Mouse (Mus musculus): Measurements from ENCODE around the gene Gm4181. TPM values are rescaled to one million over a fixed set of nuclear protein-coding genes. Genes with fewer than 3 reads are reported as not detected.
"Not testable (repeated sequence)": the region's sequence is repeated elsewhere in the genome, so short reads cannot be mapped to it uniquely, and the experiment has no call there.

Gene Gm4181
- not detected in 2 replicates for polyA plus RNA-seq (2016; fragmentation: Nextera tagmentation; extraction: Ambion mirVana)

DNA sequence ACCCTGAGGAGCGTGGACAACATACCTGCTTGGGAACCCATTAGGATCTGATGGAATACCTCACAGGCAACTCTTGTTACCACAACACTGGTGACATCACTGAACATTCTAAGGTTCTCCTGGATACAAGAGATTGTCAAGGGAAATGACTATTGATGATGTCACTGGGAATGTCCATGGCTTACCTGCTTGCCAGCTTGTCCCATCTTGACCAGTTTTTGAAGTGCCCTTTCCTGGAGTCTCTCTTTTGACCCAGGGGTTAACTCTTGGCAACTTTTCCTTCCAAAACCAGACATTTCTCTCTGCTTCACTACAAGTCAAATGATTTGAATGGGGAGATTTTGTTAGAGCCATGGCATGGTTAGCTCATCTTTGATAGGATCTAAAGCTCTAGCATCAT, at the start of gene Gm4181:
TSS of gene Gm4181 (minus strand) at position 101 of the 400 bp plus-strand sequence.
- H3K36me3 ChIP-seq (replicated peaks); DNase-seq (ENCODE audit: low spot score); H3K9me3 ChIP-seq; H3K27me3 ChIP-seq (replicated peaks; ENCODE audit: low read depth, poor library complexity, severe bottlenecking); H3K27ac ChIP-seq (replicated peaks); H3K4me3 ChIP-seq; H3K4me1 ChIP-seq: not testable (repeated sequence)
- WGBS = 88% methylated on average over 1 of the region's 1 CpGs

DNA sequence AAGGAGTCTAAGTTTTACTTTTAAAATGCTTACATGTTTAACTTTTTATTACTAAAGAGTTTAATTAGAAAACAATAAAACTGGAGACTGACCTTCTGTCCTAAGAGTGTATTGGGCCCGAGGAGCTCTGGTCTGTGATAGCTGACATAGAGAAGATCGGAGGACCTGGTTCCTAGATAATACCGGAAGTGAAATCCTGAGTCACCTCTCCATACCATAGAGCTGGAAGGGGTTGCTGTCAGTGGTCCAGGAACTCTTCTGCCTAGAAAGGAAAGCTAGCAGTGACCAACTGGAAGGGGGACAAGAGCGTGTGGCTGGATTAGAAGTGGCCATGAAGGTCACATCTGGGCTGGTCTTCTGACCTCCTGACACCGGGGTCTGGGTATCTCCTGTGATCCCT, 41.8 kb upstream of the Gm4181 start:
- Histone ChIP-seq H3K4me3 (no peak overlapping the region), H3K27ac (replicated peaks) (no peak overlapping the region), H3K4me1 (no peaks in the 10 kb centered on the region), H3K27me3 (replicated peaks; ENCODE audit: low read depth, poor library complexity, severe bottlenecking) (no peaks in the 10 kb centered on the region), H3K9me3 (no peaks in the 10 kb centered on the region), H3K36me3 (replicated peaks) (no peaks in the 10 kb centered on the region)
- no peak for DNase-seq (ENCODE audit: low spot score)
- WGBS = 90% methylated on average over 5 of the region's 5 CpGs

DNA sequence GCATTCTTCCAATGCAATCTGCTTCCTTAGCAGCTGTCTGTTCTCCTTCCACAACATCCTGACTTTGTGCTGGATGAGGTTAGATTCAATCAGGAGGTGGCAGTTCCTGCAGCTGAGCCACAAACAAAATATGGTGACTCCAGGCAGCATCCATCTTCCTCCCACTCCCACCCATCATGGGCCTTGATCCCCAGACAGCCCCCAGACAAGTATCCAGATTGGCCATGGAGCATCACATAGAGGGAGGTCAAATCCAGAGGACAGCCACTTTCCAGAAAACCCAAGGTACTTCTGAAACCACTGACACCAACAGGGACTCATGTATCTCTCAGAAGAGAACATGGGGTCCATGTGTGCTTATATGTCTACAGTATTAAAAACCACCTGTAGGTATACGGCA, 3.0 kb downstream of the Gm4181 start:
- H3K9me3 ChIP-seq; DNase-seq (ENCODE audit: low spot score); H3K36me3 ChIP-seq (replicated peaks); H3K27me3 ChIP-seq (replicated peaks; ENCODE audit: low read depth, poor library complexity, severe bottlenecking); H3K27ac ChIP-seq (replicated peaks); H3K4me1 ChIP-seq; H3K4me3 ChIP-seq: not testable (repeated sequence)
- WGBS = 91% methylated on average over 1 of the region's 1 CpGs

DNA sequence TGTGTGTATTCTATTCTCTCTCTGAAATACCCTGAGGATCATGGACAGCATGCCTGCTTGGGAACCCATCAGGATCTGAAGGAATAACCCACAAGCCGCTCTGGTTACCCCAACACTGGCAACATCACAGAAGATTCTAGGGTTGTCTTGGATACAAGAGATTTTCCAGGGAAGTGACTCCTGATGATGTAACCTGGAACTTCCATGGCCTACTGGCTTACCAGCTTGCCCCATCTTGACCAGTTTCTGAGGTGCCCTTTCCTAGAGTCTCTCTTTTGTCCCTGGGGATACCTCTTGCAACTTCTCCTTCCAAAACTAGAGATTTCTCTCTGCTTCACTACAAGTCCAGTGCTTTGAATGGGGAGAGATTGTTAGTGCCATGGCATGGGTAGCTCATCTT, 24.3 kb downstream of the Gm4181 start, which contains the start of gene Gm17078:
TSS of gene Gm17078 (minus strand) at position 101 of the 400 bp plus-strand sequence.
- Histone ChIP-seq H3K27ac (replicated peaks) (no peak within 1 kb of the TSS), H3K4me3 (no peak within 1 kb of the TSS), H3K36me3 (replicated peaks) (no peaks in the 10 kb centered on the region), H3K4me1 (no peaks in the 10 kb centered on the region), H3K27me3 (replicated peaks; ENCODE audit: low read depth, poor library complexity, severe bottlenecking) (no peaks in the 10 kb centered on the region), H3K9me3 (no peaks in the 10 kb centered on the region)
- WGBS = 86% methylated on average over 1 of the region's 1 CpGs
- DNase-seq (ENCODE audit: low spot score) = no peak

DNA sequence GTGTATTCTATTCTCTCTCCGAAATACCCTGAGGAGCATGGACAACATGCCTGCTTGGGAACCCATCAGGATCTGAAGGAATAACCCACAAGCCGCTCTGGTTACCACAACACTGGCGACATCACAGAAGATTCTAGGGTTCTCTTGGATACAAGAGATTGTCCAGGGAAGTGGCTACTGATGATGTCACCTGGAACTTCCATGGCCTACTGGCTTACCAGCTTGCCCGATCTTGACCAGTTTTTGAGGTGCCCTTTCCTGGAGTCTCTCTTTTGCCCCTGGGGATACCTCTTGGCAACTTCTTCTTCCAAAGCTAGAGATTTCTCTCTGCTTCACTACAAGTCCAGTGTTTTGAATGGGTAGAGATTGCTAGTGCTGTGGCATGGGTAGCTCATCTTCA, 43.4 kb downstream of the Gm4181 start, which contains the start of gene Gm17174:
TSS of gene Gm17174 (minus strand) at position 101 of the 400 bp plus-strand sequence.
- H3K4me1 ChIP-seq; H3K4me3 ChIP-seq; H3K9me3 ChIP-seq; DNase-seq (ENCODE audit: low spot score); H3K36me3 ChIP-seq (replicated peaks); H3K27ac ChIP-seq (replicated peaks); H3K27me3 ChIP-seq (replicated peaks; ENCODE audit: low read depth, poor library complexity, severe bottlenecking): not testable (repeated sequence)
- 90% methylated on average over 4 of the region's 4 CpGs for WGBS

Other genes starting within 250 kb of the Gm4181 start
- not detected in 2 replicates for gene Vmn2r88, start 224.8 kb downstream of the Gm4181 start, polyA plus RNA-seq (2016; fragmentation: Nextera tagmentation; extraction: Ambion mirVana)
- gene Vmn2r89, start 183.8 kb downstream of the Gm4181 start, polyA plus RNA-seq (2016; fragmentation: Nextera tagmentation; extraction: Ambion mirVana) = not detected in 2 replicates
- not detected in 2 replicates for gene Gm5622, start 82.9 kb downstream of the Gm4181 start, polyA plus RNA-seq (2016; fragmentation: Nextera tagmentation; extraction: Ambion mirVana)
- not detected in 2 replicates for gene Gm17175, start 61.6 kb downstream of the Gm4181 start, polyA plus RNA-seq (2016; fragmentation: Nextera tagmentation; extraction: Ambion mirVana)
- not detected in 2 replicates for gene Gm17174, start 43.5 kb downstream of the Gm4181 start, polyA plus RNA-seq (2016; fragmentation: Nextera tagmentation; extraction: Ambion mirVana)
- not detected in 2 replicates for gene Gm17078, start 24.4 kb downstream of the Gm4181 start, polyA plus RNA-seq (2016; fragmentation: Nextera tagmentation; extraction: Ambion mirVana)
- not detected in 2 replicates for gene Gm17079, start 59.8 kb upstream of the Gm4181 start, polyA plus RNA-seq (2016; fragmentation: Nextera tagmentation; extraction: Ambion mirVana)
- gene Gm5800, start 81.5 kb upstream of the Gm4181 start, polyA plus RNA-seq (2016; fragmentation: Nextera tagmentation; extraction: Ambion mirVana) = not detected in 2 replicates
- gene Ang4, start 137.9 kb upstream of the Gm4181 start, polyA plus RNA-seq (2016; fragmentation: Nextera tagmentation; extraction: Ambion mirVana) = not detected in 2 replicates
- gene AY358078, start 164.4 kb upstream of the Gm4181 start, polyA plus RNA-seq (2016; fragmentation: Nextera tagmentation; extraction: Ambion mirVana) = not detected in 2 replicates
- not detected in 2 replicates for gene Ear6, start 218.0 kb upstream of the Gm4181 start, polyA plus RNA-seq (2016; fragmentation: Nextera tagmentation; extraction: Ambion mirVana)
- gene Mettl17, start 249.2 kb upstream of the Gm4181 start, polyA plus RNA-seq (2016; fragmentation: Nextera tagmentation; extraction: Ambion mirVana) = 52.4 and 53.0 TPM in 2 replicates